Mouse (Mus musculus): ENCODE data around the gene Aurkb.

The Aurkb gene

GRCm38 (mm10) chr11:69098039-69098761 is 52.8 kb downstream of the Aurkb start:
- peak; percentile 80 for DNase-seq (ENCODE audit: low read depth)

GRCm38 (mm10) chr11:69098762-69099091 is 53.3 kb downstream of the Aurkb start:
- peak; percentile 95 for DNase-seq (ENCODE audit: low read depth)

DNA sequence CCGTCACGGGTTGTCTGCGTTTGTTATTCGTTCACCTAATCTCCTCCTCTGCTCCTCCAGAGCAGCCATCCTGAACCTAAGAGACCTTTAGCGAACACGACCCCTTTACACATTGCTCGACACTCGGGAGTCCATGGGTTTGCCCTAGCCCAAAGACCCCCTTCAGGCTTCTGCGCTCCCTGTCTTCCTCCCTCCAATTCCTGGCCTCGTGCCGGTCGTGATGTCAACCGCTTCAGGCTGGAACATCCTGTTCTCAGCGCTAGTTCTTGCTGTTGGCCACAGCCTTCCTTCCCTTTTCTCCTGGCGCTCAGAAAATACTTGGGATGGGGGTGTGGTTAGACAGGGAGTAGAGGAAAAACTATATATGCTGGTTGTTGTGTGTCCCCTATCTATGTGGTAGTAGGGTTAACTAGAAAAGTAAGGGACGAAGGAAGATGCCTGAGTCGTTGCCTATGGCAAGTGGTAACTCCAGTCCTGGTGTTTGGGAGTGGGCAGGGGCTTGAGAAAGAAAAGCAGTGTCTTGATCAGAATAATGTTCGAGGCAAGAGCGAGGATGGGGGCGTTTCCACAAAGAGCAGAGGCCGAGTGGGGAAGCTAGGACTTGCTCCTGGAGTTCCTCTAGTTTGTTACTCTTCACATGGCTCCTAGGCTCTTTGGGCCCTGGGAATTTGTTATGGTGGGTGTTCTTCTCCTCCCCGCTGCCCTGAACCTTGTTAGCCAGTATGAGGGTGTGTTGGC is 53.9 kb downstream of the Aurkb start:
- DNase-seq (ENCODE audit: low read depth), result no peak

- DNase-seq (ENCODE audit: low read depth), result peak; percentile 95
Observed at GRCm38 (mm10) chr11:69099915-69100345, 54.5 kb downstream of the Aurkb start.

DNA sequence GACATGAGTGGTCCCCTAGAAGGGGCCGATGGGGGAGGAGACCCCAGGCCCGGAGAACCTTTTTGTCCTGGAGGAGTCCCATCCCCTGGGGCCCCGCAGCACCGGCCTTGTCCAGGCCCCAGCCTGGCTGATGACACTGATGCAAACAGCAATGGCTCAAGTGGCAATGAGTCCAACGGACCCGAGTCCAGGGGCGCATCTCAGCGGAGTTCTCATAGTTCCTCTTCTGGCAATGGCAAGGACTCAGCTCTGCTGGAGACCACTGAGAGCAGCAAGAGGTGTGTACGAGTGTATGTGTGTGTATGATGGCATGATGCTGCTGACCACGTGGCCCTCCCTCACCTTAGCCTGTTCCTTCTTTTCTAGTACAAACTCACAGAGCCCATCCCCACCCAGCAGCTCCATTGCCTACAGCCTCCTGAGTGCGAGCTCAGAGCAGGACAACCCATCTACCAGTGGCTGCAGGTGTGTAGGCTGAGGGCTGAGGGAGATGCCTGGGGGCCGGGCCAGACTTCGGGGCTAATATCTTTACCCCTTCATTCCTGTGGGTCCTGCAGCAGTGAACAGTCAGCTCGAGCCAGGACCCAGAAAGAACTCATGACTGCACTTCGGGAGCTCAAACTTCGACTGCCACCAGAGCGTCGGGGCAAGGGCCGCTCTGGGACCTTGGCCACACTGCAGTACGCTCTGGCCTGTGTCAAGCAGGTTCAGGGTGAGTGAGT is 55.4 kb downstream of the Aurkb start:
- no peak for DNase-seq (ENCODE audit: low read depth)
